Mouse (Mus musculus) E14TG2a.4 (cell line): ENCODE results near the gene Nalcn.
"Not testable (repeated sequence)": the region's sequence is repeated elsewhere in the genome, so short reads cannot be mapped to it uniquely, and the experiment has no call there.

Source experiments
- H3K27me3 ChIP-seq: 2 replicates; pipeline ENCODE4 v1.6.1; 2014; ENCODE audit warnings: low read length, control low read depth; ENCODE audit not compliant: insufficient read depth
- H3K36me3 ChIP-seq: 2 replicates; pipeline ENCODE4 v1.6.1; 2014; ENCODE audit warnings: low read length, control low read depth; ENCODE audit not compliant: insufficient read depth
- H3K4me1 ChIP-seq: replicated peaks from 2 replicates; pipeline ENCODE4 v1.6.1; 2014; ENCODE audit warnings: low read depth, low read length, control low read depth
- H3K4me3 ChIP-seq: replicated peaks from 2 replicates; pipeline ENCODE4 v1.5.1; 2014; ENCODE audit warnings: mild to moderate bottlenecking, low read length
- H3K9me3 ChIP-seq: 2 replicates; pipeline ENCODE4 v1.6.1; 2014; ENCODE audit warnings: low read length, control low read depth
- CTCF ChIP-seq: conservative IDR thresholded peaks from 2 replicates; pipeline ENCODE4 v1.5.1; 2014; ENCODE audit warnings: low read length
- NANOG ChIP-seq: IDR thresholded peaks from 2 replicates; pipeline ENCODE4 v1.6.1; 2014; ENCODE audit warnings: borderline replicate concordance, low read length, mixed read lengths
- POU5F1 ChIP-seq: IDR thresholded peaks from 2 replicates; pipeline ENCODE4 v1.6.1; 2014; ENCODE audit warnings: low read length, borderline replicate concordance

The Nalcn gene

DNA sequence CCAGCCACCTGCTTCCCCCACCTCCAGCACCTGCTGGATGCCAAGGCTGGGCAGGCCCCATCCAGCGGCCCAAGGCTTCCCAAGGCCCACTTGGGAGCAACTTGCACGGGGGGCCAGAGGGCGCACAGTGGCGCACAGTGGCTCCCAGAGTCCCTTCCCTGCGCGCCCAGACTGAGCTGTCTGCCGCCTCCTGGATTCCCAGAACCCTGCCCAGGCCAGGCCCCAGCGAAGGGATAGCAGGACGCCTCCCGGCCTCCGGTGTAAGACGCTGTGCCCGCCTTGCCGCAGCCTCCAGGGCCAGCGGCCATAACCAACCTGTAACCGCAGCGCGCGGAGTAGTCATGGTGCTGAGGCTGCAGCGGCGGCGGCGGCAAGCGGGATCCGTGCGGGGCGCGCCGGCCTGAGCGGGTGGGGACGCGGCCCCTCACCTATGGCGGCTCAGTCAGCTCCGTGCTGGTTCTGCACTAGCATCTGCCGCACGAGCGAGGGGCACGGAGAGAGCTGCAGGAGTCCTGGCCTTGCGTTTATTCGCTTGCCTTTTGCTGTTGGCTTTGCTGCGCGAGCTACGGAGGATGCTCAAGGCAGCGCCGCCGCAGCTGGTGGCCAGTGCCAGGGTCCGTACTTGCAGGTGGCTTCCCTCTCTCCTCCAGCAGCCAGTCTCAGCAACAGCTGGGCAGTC lies at the start of gene Nalcn:
Nalcn (minus strand) TSS at position 644 of the 679 bp plus-strand sequence.
- Histone ChIP-seq H3K4me3 (peak within 1 kb of the TSS; percentile 84), H3K36me3 (no peaks in the 10 kb centered on the region), H3K27me3 (no peaks in the 10 kb centered on the region), H3K9me3 (peaks cover 17% of the 10 kb centered on the region), H3K4me1 (peaks cover 12% of the 10 kb centered on the region)
- no peak for TF ChIP-seq CTCF
- no peak for TF ChIP-seq POU5F1
- no peak for TF ChIP-seq NANOG

GRCm38 (mm10) chr14:123671076-123671475 lies 44.1 kb upstream of the Nalcn start:
- not testable (repeated sequence) for H3K36me3 ChIP-seq, H3K9me3 ChIP-seq, H3K27me3 ChIP-seq, H3K4me1 ChIP-seq
- peak overlapping the region; percentile 74 for H3K4me3 ChIP-seq

- Histone ChIP-seq H3K9me3 (no peaks in the 10 kb centered on the region), H3K27me3 (no peaks in the 10 kb centered on the region), H3K4me3 (no peak overlapping the region), H3K36me3 (no peaks in the 10 kb centered on the region), H3K4me1 (peaks cover 16% of the 10 kb centered on the region)
- TF ChIP-seq CTCF (no peak), POU5F1 (no peak), NANOG (no peak)
Observed at GRCm38 (mm10) chr14:123664451-123664850, 37.5 kb upstream of the Nalcn start.

DNA sequence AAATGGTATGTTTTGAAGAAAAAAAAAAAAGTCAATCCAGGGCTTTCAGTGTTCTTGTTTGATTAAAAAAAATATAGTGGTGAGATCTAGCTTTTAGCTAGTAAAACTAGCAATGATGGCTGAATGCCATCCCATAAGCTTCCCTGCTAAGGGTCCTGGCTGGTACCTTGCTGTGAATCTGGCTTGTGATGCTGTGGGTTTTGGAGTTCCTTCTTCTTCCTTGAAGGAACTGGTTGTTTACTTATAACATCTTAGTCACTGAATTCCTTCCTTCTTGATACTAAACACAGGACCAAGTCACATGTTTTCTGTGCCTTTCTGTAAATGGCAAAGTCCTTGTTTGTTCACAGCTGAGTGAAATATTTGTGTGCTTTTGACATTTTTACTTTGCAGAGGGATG lies 36.3 kb upstream of the Nalcn start:
- Histone ChIP-seq H3K27me3 (no peaks in the 10 kb centered on the region), H3K9me3 (no peaks in the 10 kb centered on the region), H3K4me1 (peaks cover 28% of the 10 kb centered on the region), H3K4me3 (no peak overlapping the region), H3K36me3 (no peaks in the 10 kb centered on the region)
- TF ChIP-seq POU5F1 (no peak), NANOG (no peak), CTCF (no peak)

- Histone ChIP-seq H3K9me3 (no peaks in the 10 kb centered on the region), H3K36me3 (no peaks in the 10 kb centered on the region), H3K4me1 (peaks cover 32% of the 10 kb centered on the region), H3K27me3 (no peaks in the 10 kb centered on the region), H3K4me3 (no peak overlapping the region)
- no peak for TF ChIP-seq POU5F1
- no peak for TF ChIP-seq CTCF
- no peak for TF ChIP-seq NANOG
Observed at GRCm38 (mm10) chr14:123662386-123662785, 35.4 kb upstream of the Nalcn start.

- Histone ChIP-seq H3K27me3 (no peaks in the 10 kb centered on the region), H3K4me1 (peaks cover 32% of the 10 kb centered on the region), H3K36me3 (no peaks in the 10 kb centered on the region), H3K4me3 (no peak overlapping the region), H3K9me3 (no peaks in the 10 kb centered on the region)
- no peak for TF ChIP-seq POU5F1
- peak; percentile 82 for TF ChIP-seq CTCF
Observed at GRCm38 (mm10) chr14:123661091-123661491, 34.1 kb upstream of the Nalcn start.

- no peaks in the 10 kb centered on the region for H3K36me3 ChIP-seq
- peaks cover 32% of the 10 kb centered on the region for H3K4me1 ChIP-seq
- 0 out of 2 replicates have a peak within 1 kb of the TSS, but pooled peaks have one; percentile 37 for H3K4me3 ChIP-seq
- TF ChIP-seq POU5F1, result no peak
- TF ChIP-seq CTCF, result no peak
- TF ChIP-seq NANOG, result no peak
- no peaks in the 10 kb centered on the region for H3K27me3 ChIP-seq
- H3K9me3 ChIP-seq, result no peaks in the 10 kb centered on the region
Observed at GRCm38 (mm10) chr14:123659921-123660385, 33.0 kb upstream of the Nalcn start, which contains the start of gene Itgbl1. Itgbl1 (plus strand) TSS chr14:123659971.

GRCm38 (mm10) chr14:123627180-123627562 lies 227 bp upstream of the Nalcn start:
- Histone ChIP-seq H3K9me3 (peaks cover 20% of the 10 kb centered on the region), H3K27me3 (no peaks in the 10 kb centered on the region), H3K4me3 (peak overlapping the region; percentile 84), H3K4me1 (peaks cover 12% of the 10 kb centered on the region), H3K36me3 (no peaks in the 10 kb centered on the region)
- TF ChIP-seq NANOG, result no peak

- TF ChIP-seq POU5F1 (no peak), CTCF (no peak), NANOG (no peak)
- Histone ChIP-seq H3K4me1 (peaks cover 12% of the 10 kb centered on the region), H3K9me3 (no peaks in the 10 kb centered on the region), H3K27me3 (no peaks in the 10 kb centered on the region), H3K4me3 (no peak overlapping the region), H3K36me3 (no peaks in the 10 kb centered on the region)
Observed at GRCm38 (mm10) chr14:123622969-123623368, 4.0 kb downstream of the Nalcn start.
